Mouse (Mus musculus) mesoderm, embryonic 11.5 days (tissue): Measurements from ENCODE around the gene Slc38a1.

ENCODE experiments used
- DNase-seq: peaks from one replicate; pipeline ENCODE4 v3.0.0-alpha.2; 2012; ENCODE audit warnings: low read depth, low spot score

Gene Slc38a1

DNA sequence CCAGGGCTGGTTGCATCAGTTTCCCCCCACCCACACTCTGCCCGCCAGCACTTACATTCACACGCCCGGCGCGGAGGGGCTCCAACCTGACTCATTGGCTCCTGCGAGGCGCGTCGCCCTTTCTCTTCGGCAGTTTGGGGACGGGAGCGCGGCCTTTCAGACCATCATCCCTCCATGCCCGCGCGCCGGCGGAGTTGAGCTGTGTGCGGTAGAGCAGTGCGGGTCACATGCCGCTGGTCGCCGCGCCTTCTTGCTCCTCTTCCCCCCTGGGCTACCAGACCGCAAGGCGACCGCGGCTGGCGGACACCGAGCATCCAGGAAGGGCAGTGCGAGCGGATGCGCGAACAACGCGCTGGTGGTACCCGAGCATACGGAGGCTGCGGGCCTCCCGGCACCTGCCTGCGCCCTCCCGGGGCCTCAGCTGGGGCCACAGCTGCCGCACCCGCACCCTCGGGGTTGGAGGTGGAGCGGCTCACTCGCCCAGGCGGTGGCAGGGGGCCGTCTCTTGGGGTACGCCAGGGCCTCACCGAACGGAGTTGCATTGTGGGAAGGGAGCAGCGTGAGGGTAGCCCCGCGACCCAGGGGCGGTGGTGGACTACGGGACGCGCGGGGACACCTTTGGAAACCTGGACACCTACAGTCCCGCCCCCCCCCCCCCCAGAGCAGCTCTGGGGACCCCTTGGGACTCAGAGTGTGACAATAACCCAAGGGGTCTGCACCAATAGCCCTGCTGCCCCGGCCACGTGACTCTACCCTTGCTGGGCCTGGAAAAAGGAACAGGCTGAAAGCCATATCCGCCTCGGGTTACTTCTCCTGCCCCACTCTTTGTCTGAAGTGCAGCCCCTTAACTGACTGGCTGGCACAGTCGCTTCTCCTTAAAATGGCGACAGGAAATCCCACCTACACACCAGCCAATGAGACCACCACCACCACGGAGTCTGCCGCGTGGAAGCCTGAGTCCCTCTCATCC lies at the start of gene Slc38a1:
Slc38a1 (minus strand) TSS at position 478 of the 970 bp plus-strand sequence.
- peak; percentile 90 for DNase-seq

DNA sequence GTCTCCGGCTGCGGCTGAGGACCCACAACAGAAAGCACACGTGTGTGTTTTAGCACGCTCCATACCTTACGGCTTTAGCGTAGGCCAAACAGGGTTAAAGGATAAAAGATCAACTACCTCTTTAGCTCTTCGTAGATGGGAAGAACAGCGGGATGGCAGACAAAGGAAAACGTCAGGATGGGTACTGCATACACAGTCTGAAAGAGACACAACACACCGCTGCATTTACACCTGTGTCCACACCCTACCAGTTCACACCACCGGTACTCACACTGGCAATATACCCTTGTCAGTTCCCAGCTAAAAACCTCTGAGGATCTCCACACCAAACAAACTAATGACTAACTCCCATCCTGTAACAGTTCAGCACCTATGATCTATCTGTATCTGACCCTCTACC lies 49.7 kb upstream of the Slc38a1 start:
- DNase-seq, result no peak

DNA sequence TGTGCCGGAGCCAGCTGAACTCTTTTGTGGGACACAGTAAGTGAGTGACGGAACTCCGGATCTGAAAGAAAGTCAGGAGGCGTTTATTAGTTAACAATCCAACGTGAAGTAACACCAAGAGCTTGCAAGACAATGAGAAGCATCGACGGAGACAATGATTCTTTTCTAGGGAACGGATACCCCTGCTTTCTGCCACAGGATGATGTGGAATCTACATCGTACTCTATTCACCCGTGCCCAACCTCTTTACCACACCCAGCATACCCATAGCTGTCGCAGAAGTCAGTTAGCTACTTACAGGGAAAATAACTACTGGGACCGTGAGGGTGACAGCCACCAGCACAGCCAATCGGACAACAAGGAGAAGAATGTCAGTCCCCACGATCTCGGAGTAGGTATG lies 48.7 kb upstream of the Slc38a1 start:
- no peak for DNase-seq

DNA sequence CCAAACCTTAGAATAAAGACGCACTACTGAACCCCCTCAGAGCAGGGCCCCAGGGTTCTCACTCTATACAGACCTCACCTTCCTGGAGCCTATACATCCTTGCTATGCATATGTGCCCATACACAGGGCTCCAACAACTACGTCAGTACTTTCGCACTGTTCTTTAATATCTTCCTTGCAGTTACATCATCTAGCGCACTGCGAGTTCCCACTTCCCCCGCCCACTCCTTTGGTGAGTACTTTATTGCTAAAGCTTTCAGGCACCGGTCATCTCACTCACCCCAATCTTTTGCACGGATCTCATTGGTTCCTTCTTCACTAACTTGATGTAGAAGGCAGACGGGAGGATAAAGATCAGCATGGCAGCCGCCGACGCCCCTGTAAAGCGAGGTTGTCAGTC lies 48.1 kb upstream of the Slc38a1 start:
- DNase-seq, result no peak

DNA sequence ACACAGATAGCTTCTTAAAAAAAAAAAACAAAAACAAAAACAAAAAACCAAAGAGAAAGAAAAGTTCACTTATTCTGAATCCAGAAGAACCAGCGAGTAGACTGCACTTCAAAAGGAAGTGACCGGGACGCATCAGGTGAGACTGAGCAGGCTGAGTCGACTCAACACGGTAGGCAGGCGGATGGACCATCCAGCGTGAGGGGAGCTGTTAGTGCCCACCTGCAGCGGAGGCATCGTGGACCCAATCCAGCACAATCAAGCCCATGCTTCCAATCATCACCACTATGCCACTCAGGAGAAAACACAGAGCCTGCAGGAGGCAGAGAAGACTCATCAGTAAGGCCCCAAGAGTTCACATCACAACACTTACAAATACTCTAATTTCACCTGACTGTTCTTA lies 47.2 kb upstream of the Slc38a1 start:
- no peak for DNase-seq

DNA sequence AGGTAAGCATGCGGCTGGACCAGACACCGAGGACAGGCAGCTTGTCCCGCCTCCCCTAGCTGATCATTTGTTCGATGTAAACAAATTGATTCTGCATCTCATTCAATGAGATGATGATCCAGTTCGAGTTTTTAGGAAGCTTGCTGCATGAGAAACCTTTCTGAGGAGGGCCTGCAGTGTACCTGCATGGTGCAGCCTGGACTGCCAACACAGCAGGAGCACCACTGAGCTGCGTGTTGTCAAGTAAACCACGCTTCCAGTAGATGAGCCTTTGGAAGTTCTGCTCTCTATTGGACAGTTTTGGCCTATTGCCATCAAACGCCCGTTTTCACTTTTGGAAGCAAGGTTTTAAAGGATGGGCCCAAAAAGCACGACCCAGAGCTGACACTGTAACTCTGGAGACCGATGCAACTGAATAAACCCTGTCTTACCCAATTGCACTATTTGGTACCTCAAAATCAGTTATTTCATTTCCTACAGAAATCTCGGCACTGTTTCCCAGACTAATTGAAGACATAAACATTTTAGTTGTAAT lies 46.1 kb upstream of the Slc38a1 start:
- no peak for DNase-seq

DNA sequence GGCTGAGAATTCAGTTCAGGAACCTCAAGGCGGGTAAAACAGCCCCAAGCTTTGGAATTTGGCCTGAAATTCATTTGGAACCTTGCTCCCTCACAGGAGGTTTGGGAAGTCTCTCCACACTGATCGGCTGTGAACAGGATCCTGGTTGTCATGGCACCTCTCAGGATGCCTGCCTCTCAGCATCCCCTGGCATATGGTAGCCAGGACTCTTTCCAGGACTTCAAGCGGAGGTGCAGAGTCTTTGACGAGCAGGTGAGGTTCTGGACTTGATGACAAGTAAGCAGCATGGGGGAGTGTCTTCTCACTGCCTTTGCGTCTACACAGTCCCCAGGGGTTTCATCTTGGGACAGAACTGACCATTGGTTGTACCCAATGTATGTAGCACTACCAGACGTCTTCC lies 45.3 kb upstream of the Slc38a1 start:
- DNase-seq, result no peak

DNA sequence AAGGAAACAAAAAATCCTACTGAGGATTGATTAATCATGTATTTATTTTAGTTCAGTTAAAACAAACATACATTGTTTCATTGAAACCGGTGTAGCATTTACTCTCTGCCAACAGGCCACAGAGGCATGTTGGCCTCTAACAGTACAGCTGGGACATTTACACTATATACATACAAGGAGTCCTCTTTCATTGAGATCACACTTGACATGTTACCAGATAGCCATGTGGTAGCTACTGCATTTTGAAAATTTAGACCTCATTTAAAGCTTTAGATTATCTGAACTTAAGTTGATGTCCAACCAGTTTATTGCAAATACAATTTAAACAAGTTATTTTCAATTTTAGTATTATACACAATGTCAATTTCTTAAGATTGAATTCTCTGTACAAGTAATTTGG lies 44.7 kb upstream of the Slc38a1 start:
- DNase-seq, result no peak

DNA sequence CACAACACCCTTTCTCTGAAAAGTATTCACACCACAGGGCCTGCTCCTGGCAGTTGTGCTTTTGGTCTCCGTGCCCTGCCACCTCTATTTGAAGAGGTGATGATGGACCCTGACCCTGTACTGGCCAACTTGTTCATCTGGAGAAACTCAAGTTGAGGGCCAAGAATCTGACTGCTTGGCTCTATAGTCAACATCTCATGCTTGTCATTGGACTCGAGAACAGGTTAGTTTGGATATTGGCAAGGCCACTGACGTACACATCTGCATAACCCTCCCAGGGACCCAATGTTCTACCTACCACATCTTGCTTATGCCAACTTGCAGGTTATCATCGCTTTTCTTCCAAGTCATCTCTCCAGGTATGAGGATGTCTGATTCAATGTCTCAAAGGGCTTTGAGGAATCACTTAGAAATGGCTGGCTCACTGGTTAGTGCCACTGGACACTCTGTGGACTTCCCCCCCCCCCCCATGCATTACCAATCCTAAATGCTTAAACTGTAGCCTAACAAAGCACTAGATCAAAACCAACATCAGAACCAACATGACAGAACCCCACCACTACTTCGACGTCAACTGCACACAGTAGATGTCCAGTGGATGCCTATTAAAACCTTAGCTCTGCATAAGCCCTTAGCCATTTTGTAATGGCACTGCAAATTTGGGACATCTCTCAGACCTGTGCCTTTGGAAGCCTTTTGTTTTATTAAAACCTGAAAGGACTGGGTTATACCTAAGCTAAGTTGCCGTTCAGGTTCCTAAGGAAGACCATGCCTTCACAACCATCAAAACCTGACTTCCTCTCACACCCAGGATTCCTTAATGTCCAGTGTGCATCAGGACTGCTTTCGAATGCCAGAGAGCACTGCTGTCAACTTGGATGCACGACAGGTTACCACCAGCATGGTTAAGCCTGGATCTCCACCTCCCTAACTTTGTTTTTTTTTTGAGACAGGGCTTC lies 43.8 kb upstream of the Slc38a1 start:
- no peak for DNase-seq

DNA sequence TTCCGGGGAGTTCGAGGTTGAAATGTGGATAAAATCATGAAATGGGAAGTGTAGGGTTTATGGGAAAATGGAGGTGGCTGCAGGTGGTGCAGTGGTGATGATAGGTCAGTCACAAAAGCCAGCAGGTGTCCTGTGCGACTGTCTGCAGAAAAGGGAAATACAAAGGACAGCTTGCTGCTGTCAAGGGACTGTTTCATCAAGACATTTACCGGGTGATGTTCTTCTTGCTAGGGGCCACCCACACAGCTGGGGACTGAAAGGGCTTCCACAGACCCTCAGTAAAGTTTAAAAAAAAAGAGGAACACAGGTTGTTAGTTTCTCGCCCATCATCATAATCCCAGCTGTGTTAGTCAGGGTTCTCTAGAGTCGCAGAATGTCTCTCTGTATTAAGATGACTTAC lies 42.6 kb upstream of the Slc38a1 start:
- no peak for DNase-seq

DNA sequence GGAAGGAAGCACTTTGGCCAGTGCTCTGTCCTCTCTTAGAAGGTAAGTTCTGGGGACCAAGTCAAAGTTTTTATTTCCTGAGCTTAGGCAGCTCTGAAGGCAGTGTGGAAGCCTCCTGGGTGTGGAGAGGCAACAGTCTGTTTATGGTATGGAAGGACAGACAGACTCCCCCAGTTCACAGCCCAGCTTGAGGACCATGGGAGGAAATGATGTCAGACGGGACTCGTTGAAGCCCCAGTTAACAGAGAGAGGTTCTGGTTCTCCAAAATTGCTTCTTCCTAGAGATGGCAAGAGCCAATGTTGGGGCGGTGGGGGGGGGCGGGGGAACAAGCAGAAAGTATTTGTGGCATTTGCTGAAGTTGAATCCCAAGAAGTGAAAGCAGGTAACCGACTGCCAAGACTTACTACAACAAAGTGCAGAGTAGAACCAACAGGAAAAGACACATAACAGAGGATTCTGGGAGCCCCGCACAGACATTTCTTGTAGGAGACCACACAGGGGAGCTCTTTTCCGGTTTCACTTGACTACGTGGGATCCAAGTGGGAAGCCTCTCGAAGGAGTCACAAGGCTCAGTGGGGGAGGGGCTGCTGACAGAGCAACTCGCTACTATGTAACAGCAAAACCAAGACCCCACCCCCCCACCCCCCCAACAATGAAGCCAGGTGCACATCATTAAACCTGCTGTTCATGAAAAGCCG lies 41.6 kb upstream of the Slc38a1 start:
- DNase-seq, result no peak

DNA sequence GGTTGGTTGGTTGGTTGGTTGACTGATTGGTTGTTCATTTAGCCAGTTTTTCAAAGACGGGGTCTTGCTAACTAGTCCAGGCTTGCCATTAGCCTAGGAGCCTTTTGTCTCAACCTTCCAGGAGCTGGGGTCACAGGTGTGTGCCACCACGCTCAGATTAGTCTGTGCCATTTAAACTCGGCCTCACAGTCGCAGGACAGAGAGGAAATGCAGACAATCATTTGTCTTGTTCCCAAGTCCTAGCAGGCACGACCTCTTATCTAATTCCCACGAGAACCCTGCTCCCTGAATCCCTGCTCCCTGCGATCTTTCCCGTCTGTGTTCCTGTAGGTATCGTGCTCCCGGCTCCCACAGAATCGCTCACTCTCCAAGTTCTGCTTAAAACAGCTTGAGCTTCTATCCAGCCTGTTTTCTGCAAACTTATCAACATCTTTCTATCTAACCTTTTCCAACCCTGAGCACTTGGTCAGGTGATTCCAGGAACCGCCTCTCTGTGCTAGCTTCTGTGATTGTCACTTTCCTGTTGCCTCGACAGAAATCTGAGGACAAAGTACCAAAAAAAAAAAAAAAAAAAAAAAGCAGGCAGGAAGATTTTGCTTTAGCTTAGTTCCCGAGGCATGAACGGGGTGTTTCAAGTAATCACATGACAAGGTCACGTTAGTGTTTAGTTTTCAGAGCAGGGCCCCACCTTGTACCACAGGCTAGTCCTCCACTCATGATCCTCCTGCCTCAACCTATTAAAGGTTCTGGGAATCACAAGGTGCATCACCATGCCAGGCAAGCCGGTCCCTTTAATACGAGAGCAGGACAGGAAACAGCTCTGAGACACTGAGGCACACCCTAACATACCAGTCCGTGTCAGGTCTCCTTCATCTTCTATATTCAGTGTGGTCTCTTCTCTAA lies 36.4 kb upstream of the Slc38a1 start:
- DNase-seq, result no peak

DNA sequence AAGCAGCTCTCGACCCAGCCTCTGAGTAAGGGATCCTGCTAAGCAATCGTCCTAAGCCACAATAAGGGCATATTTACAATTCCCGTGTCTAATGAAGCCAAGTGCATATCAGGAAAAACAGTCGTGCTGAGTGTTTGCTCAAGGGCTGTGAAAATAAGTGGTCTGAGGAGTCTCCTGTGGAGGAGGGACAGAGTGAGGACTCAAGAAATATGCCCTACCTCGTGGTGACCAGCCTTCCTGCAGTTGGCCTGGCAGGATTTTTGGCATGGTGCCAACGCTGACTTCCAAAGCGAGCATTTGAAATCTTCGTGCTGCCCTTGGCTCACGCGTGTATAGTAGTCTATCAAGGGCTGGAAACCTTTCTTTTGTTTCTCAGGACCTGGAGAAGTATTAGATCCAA lies 33.8 kb upstream of the Slc38a1 start:
- DNase-seq, result no peak

DNA sequence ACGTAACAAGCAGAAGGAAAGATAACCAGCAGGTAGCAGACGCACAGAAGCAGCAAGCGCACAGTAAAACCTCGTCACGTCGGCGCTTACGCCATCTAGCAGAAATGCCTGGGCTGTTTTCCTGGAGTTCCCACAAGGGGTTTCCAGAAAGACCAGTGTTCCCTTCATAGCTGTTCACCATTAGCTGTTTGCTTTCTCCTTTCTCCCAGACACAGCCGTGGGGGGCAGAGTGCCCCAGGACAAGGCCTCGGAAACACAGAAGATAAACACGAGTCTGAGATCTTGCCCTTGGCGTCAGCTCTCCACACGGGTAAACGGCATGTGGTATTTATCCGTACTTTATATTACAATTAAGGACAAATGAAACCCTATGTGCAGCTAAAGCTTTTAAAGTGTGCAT lies 33.0 kb upstream of the Slc38a1 start:
- no peak for DNase-seq

DNA sequence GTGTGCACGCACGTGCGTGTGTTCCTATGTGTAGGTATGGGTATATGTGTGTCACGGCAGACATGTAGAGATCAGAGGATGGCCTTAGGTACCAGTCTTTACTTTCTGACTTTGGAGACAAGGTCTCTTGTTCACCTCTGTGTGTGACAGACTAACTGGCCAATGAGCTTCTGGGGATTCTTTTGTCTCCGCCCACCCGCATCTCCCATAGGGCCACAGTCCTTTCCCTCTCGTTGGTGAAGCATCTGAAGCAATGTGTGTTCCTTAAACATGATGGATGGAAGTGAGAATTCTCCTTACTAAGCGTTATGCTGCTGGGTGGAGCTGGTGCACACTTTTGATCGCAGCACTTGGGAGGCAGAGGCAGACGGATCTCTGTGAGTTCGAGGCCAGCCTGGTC lies 32.3 kb upstream of the Slc38a1 start:
- DNase-seq, result no peak

DNA sequence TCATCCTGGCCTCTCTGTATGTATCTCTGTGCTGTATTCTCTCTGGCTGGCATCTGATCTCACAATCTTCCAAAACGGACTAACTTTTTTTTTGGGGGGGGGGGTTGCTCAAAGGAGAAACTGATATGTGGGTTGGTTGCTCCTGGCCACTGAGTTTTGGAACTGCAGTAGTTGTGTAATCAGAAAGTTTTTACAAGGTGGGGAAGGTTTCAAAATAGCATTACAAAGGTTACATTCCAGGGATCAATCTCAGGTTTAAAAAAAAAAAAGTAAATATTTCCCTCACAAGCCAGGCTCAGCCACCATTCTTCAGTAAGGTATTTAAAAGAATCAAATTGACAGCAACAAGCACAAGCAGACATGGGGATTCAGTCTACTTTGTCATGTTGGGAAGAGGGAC lies 31.4 kb upstream of the Slc38a1 start:
- DNase-seq, result no peak

DNA sequence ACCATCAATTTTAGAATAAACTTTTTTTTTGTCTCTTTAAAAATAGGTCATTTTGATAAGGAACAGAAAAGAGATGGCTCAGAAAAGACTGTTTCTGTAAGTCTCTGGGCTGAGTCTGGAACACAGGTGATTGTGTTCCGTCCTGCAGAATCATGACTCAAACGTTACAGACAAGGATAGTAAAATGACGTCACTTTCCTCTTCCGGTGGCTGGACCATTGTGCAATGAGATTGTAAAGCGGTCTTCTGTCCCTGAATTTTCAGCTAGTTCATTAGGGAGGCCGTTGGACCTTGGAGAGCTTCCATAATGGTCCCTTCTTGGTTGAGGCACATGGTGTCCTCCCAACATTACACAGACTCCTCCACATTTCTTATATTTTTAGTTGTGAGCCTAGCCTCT lies 27.0 kb upstream of the Slc38a1 start:
- no peak for DNase-seq

DNA sequence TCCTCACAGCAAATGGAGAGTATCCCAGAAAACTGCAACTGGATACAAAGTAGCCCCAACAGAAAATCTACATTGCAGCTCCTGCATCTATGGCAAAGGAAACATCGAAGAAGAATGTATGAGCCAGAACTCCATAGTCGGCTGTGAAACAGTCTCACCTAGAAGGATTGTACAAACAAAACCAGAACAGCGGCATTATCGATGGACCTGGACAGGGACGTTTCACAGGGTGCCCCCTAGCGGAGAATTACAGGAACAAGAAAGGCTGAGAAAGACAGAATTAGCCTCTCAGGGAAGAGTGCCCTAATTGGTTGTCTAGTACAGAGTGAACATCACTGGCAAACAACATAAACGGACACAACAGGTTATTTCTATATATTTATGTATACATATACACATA lies 23.9 kb upstream of the Slc38a1 start:
- DNase-seq, result peak; percentile 74

DNA sequence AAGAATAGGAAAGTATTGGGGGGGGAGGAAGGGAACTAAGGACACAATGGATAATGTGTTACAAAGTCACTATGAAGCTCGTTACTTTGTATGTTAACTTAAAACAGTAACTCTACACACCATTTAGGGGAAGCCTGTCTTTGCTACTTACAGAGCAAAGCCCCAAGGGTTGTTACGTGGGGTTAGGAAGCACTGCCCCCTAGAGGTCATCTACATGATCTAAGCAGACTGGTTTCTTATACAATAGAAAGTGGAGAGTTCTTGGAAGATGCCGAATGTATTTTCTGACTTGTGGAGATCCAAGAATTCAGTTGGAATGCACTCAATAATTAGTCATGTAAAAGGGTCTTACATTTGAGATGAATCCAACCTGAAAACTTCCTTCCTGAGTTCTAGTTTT lies 23.2 kb upstream of the Slc38a1 start:
- DNase-seq, result peak; percentile 89

DNA sequence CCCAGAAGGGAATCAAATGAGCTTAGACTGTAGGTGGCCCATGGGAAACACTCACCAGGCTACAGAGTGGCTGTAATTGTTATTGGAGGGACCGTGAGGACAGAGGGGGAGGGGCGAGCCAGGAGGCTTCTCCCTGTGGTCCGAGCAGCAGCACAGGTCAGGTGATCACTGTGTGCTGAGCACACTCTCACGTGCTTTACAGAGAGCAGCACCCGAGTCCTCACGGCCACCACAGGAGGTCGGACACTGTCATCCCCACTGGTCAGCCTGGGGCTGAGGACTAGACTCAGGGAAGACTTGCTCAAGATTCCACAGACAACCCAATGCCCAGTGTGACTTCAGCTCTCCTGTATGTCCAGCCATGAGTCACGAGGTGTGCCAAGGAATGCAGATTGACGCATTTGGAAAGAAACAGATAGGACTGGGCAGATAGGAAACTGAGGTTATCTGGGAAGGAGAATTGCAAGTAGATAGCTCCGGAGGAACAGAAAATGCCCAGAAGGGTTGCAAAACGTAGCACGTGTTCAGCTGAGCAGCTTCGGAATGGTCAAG lies 18.0 kb upstream of the Slc38a1 start:
- DNase-seq, result no peak
